Mouse (Mus musculus) gastrocnemius, postnatal 14 days (tissue): ENCODE results near the gene Rnf145. TPM values are rescaled to one million over a fixed set of nuclear protein-coding genes. Genes with fewer than 3 reads are reported as not detected.

Experiments
- DNase-seq: peaks from one replicate; pipeline ENCODE4 v3.0.0; 2021; ENCODE audit warnings: mixed read lengths
- intact Hi-C: fragments of 180-260 bp; cut with DNase I; formaldehyde crosslinking; loops from one replicate; pipeline ENCODE4 v1.15.1; 2025; ENCODE audit warnings: low total_unique reads
- total RNA-seq, 2 experiments: library from RNA; stranded (reverse); gene quantifications; 2 replicates each; pipeline ENCODE4 v1.2.3; 2021

The Rnf145 gene
- total RNA-seq, 2 experiments from 2014 or later = 11.1 to 15.0 TPM

DNA sequence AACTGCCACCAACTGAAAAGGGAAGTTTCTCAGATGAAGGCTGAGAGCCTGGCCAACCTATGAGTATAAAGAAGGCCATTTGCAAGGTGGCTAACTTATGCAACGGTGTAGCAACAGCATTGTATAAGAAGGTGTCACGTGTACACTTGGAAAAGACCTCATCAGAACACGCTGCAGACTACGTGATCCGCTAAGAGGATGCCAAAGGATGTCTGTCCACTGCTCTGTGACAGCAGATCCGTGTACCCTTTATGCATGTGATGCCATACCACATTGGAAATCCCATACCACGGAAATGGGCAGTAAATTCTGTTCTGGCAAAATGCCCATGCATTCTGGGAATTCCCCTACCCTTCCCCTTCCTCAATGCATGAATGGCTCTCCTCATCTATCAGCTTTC is 14.6 kb upstream of the Rnf145 start:
- no peak for DNase-seq
- intact Hi-C loops = no loop called here

DNA sequence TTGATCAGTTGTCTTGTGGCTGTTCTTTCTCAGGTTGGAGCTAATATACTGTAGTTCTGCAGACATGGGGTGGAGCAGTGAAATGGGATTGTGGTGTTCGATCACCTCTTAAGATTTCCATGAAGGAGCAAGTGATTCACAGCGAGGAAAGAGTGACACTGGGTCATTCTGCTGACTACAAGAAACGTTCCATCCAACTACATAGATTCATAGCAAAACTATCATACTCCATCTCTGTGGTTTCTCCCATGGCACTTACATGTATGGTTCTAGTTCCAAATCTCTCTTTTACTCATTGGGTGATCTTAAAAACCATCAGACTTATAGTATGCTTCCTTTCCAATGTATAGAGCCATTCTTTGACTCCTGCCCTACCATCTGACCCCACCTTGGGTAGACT is 14.0 kb upstream of the Rnf145 start:
- intact Hi-C loops = no loop called here
- no peak for DNase-seq

DNA sequence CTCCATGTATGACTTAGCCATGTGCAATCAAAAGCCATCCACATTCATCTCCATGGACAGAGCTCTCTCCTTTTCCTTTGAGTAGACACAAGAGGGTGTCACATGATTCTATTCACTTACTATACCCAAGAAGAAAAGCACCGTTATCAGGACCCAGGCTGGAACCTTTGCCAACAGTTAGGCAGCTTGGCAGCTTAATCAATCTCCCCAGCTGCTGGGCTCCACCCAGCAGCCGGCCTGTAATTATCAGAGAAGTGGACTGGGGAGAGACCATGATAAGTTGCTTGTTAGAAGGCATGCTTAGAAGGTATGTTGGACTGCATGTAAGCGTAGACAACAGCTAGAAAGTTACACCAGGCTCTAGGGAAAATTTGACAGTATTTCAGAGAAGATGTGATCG is 9.9 kb upstream of the Rnf145 start:
- no peak for DNase-seq
- intact Hi-C loops = no loop called here

DNA sequence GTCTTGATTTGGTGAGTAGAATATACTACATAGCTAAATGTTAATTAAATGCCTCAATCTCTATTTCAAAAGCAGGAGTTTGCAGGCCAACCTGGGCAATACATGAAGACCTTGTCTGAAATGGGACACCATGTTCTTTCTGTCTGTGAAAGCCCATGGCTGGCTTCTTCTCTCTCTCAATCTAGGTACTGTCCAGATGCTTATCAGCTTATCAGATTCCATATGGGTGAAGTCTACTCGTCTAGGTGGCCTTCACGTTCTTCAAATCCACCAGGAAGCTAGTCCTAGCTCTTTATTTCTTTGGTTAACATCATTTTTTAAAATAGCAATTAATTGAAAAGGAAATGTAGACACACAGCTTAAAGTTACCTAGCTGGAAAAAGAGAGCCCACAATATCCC is 8.9 kb upstream of the Rnf145 start:
- no peak for DNase-seq
- intact Hi-C loops = no loop called here

DNA sequence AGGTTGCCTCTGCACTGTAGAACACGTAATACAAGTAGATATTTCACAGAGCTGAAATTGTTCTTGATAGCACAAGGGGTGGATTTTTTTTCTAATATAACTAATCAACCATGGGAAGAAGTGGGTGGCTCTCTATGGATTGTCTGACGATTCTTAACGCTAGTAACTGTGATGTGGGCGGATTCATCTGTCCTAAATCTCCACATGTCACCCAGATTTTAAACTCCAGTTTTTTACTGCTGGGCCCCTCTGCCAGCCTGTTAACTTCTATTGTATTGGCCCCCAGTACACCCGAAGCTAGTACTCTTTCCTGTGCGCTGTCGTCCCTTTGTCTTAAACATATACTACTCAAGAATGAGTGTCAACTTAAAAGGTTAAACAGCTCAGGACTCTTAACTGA is 8.4 kb upstream of the Rnf145 start:
- intact Hi-C loops = no loop called here
- no peak for DNase-seq

DNA sequence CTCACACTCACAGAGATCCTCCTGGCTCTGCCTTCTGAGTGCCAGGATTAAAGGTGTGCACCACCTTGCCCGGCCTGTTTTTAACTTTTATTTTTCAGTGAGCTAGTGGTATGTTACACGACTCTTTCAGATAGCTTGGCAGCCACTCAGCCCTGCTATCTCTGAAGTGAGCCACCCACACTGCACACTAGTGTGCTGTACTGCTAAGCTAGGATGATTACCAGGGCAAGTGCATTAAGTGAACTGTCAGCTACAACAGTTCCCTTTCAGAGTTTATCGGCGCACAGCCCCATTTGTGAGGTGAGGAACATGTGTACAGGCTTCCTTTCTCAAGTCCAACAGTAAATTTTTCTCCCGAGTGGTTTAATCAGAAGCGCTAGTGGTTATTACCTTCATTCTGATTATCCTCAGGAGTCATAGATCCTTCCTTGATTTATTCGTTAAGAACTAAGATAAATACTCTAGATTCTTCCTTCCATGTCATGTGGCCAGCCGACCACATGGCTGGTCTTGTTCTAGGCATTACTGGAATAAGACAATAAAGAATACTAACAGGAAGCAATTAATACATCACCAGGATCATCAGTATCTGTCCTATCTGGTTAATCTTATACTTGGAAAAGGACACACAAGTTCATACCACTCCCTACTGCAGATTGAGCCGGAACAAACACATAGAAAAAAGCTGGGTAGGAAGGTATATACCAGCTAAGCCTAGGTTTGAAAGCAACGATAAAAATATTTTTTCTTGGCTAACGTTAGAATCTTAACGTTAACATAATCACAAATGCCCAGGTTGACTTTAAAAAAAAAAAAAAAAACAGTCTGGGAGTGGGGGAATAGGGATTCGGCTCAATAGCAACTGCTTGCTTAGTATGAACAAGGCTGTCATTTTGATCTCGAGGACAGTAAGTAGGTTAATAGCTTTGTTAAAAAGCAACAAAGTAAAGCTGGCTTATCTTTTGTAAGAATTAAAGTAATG is 6.4 kb upstream of the Rnf145 start:
- DNase-seq = no peak
- intact Hi-C loops = no loop called here

DNA sequence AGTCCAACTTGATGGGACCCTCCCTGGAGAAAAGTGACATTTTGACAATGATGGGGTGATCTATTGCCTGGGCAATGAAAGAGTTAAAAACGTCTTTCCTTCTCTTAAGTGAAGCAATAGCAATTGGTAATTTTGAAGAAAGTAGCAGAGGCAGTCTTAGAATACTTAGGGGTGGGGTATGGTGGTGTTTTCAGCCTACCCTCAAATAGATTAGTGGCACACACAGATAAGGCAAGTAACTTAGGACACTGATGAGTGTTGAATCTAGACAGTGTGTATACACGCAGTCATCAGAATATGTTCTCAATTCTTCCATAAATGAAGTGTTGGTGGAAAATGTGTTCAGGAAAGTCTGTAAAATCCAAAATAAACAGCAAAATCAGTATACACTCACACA is 5.7 kb upstream of the Rnf145 start:
- DNase-seq = no peak
- intact Hi-C loops = no loop called here

DNA sequence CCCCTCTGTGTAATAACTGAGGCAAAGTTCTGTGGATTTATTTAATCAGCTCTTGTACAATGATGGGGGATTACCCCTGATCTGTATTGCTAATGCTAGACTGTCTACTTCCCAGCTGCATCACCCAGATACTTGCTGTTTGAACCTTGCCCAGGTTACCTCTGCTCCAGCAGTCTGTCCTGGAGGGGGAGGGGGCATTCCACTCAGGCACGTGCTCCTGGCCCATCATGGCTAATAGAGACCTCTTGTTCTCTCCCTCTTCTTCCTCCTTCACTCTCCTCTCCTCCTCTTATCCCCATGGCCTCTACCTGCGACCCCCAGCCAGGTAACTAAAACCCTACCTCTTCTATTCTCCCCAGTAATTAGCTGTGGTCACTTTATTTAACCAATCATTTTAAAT is 4.1 kb upstream of the Rnf145 start:
- no peak for DNase-seq
- intact Hi-C loops = no loop called here

DNA sequence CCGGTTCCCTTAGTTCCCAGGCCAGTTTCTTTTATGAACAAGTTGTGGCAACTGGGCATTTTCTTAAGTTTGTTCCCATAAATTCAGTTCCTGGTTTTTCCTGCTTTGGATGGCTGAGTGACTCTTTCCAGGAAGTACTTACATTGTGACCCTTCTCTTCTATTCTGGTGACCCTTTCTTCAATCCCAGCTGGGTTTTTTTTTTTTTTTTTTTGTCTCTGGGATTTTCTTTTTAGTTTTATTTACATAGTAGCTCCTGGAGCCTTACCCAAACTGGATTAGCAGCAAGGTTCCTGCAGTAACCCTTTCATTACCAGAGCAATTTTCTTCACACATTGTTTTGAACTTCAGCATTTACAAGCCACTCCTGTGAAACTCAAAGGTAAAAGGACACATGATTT is 2.4 kb upstream of the Rnf145 start:
- intact Hi-C loops = no loop called here
- no peak for DNase-seq

DNA sequence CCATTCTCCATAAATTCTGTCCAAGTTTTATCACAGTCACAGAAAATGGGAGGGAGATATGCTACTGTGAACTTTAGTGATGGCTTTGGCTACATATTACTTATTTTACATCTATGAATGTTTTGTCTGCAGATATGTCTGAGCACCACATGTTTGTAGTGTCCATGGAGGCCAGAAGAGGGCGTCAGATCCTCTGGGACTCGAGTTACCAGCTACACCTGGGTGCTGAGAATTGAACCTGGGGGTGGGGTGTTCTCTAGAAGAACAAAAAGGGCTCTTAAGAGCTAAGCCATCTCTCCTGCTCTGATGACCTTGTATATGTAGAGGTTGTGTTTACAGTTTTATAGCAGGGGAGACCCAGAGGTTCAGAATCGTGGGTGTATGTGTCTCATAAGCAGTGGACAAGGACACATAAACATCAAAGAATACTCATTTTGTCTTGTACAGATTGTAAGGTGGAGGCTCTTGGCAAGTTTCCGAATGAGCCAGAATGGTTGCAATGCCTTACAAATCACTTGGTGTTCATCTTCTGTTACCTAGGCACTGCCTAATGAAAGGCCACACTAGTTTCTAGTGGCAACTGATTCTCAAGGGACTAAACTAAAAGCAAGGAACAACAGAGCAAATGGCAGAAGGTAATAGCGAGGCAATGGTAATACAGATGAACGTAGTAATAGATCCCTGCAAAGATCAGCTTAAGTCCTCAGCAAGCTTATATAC is 1.0 kb upstream of the Rnf145 start:
- DNase-seq = no peak
- intact Hi-C loops = no loop called here

DNA sequence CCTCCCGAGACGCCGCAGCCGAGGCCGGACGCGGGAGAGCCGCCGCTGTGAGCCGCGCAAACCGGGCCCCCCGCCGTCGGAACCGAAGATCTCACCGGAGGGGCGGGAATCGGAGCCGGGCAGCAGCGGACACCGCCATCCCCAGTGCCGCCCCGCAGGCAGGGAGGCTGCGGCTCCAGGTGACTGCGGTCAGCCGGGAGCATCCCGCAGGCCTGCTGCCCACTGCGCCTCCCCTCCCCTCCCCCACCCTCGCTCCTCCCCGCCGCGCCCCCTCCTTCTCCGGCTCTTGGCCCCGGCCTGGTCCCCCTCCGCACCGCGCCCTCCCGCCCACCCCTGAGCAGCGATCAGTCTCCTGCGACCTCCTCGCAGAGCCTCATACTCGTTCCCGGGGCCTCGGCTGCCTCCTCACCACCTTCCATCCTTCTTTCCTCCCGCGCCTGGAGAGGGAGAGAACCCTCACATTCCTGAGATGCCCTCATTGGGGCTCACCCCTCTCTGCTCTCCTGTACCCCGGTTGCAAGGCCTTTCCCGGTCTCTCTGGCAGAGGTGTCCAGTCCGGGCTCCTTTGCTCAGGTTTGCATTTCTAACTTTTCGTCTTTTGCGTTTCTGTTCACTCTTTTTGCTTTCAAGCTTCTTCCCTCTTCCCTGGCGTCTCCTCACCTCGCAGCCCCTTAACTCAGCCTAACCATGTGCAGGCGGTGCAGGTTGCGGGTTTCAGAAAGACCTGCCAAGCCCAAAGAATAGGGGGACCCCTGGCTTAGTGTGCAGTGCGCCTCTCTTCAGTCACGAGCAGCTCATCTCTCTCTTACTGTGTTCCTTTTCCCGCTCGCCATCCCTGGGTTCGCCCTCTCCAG is 559 bp downstream of the Rnf145 start:
- intact Hi-C loops = no loop called here
- peak; percentile 34 for DNase-seq

DNA sequence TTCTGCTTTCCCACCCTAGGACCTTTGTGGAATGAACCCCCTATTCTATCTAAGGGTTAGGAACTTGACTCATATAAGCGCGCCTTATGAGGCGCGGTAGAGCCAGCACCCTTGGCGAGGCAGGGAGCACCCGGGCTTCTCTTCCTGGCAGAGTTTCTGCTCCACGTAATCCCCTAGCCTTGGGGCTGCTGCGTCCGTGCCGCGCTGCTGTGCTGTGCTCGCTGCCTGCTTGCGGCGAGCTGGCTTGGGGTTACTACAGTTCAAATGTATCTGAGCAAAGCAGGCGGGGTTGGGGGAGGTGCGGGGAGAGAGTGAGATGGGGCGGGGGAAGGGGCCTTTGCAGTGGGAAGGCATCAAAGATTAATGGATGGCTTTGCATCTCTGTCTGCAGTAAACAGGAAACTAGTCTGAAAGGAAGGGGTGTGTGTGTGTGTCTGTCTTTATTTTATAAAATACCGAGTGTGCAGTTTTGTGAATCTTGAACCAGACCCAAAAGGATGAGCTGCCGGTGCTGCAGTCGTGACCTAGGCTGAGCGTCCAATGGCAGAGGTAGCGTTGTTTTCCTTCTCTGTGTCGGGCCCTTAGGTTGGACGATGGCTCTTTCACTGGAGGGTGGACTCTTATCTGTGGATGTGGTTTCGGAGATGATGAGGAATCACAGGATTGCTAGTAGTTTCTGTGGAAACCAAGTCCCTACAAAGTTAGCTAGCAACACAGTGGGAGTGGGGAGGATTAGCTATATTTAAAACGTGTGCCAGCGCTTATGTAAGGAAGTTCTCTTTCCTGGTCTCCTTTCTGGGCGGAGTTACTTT is 1.4 kb downstream of the Rnf145 start:
- intact Hi-C loops = no loop called here
- DNase-seq = peak; percentile 75

DNA sequence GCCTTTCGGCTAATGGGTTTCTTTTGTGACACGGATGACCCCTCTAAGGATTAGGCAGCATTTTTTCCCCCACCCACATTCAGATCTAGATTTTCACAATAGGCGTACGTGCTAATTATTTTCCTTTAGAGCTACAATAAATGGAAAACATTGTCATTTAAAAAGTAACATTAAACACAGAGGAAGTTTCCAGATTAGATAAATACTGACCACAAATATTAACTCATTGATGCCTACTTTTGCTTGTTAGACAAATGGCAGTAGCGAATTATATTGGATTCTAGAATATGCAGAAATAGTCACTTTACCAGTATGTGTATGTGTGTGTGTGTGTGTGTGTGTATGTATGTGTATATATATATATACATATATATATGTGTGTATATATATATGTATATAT is 3.8 kb downstream of the Rnf145 start:
- intact Hi-C loops = no loop called here
- DNase-seq = no peak

DNA sequence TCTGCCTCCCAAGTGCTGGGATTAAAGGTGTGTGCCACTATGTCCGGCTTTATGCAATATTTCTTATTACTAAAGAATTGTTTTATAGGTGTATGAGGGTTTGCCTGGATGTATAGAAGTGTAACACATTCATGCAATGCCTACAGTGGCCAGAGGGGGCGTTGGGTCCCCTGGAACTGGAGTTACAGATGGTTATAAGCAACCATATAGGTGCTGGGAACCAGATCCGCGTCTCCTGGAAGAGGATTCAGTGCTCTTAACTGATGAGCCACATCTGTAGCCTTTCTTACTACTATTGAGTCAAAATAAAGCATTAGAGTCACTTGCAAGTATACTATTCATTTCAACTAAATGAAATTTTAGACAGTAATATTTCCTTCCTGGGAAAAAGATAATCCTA is 7.0 kb downstream of the Rnf145 start:
- DNase-seq = no peak
- intact Hi-C loops = no loop called here

DNA sequence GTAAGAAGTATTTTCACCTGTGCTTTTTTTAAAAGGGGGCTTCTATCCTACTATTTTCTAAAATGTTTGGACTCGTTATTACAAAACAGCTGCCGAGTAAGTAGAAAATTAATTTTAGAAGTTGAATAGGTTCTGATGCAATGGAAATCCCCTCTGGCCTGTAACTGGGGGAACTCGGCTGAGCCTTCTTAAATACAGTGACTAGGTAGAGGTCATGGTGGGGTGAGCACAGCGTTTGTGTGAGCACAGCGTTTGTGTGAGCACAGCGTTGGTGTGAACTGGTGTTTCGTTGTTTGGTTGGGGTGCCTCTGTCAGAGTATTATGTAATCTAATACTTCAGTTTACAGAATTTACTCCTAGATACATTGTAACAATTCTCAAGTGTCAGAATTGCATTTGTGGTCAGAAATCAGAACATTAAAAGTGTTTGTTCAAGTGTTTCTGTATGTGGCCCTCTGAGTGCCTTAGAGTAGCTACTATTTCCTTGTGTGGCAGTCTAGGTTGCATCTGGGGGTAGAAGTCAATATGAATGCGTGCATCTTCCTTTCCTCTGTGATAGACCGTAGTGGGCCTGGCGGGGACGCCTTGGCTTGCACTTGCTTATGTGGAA is 8.0 kb downstream of the Rnf145 start:
- intact Hi-C loops = no loop called here

DNA sequence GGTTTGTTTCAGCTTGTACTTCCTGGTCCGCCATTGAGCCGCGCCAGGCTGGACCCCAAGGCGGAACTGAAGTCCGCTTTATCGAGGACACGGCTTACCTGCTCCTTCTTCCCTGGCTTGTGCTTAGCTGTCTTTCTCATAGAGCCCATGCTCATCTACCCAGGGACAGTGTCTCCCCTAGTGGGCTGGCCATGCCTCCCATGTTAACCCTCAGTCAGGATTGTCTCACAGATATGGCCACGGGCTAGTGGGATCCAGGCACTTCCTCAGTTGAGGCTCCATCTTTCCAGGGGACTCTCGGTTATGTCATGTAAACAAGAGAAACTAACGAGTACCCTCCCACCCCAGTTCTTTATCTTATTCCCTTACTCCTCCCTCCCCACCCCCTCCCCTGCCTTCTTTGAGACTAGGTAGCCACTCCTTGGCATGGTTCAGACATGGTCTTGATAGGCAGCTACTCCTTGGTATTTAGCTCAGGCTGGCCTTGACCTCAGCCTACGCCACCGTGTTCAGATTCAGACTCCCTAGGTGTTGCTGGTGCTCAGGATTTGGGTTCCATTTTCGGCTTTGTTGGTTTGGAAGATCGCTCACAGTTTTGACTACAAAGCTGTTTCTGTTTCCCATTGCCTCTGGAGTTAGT is 9.9 kb downstream of the Rnf145 start:
- intact Hi-C loops = no loop called here
- DNase-seq = no peak

More for the DNA sequence above, 8.0 kb downstream of the Rnf145 start:
- no peak for DNase-seq

DNA sequence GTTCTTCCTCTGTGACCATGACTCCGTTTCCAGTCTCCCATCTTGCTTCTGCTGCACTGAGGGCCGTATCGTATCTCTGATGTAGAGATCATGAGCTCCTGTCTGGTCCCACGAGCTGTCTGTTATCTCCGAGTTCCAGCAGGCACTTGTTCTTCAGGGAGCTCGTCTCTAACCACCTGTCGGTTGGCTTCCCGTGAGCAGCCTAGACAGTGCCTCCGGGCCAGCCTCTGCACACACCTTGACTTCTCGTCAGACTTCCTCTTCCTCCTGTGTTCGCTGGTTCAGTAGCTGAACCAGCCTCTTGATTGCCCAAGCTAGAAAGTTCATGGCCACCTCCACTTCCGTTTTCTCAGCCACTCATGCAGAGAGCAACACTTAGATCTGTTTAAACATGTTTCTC is 10.4 kb downstream of the Rnf145 start:
- intact Hi-C loops = no loop called here
- no peak for DNase-seq

DNA sequence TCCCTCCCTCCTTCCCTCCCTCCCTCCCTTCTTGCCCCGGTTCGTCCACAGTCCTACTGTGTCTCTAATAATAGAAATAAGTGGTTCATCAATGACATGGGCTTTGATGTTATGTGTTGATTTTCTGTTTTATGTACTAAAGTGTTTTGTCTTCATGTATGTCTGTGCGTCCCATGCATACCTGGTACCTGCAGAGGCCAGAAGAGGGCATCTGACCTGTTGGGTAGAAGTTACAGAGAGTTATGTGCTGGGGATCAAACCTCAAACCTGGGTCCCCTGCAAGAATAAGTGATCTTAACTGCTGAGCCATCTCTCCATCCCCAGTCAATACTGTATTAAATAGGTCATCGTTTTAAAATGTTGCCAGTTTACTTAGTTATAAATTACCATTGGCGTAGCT is 11.0 kb downstream of the Rnf145 start:
- DNase-seq = no peak
- intact Hi-C loops = no loop called here
